Mouse (Mus musculus) adrenal gland, adult 18-20 months (tissue): ENCODE data around the gene Sncg. TPM values are rescaled to one million over a fixed set of nuclear protein-coding genes. Genes with fewer than 3 reads are reported as not detected.
"Not testable (repeated sequence)": the region's sequence is repeated elsewhere in the genome, so short reads cannot be mapped to it uniquely, and the experiment has no call there.

Experiments used
- DNase-seq, 2 experiments: peaks; one replicate each; pipeline ENCODE4 v3.0.0; 2021 to 2022; ENCODE audit warnings: low spot score in 2 of 2
- long read RNA-seq, 2 experiments: library from polyadenylated mRNA; stranded (forward); transcript quantifications; one replicate each; pipeline ENCODE4 v2.0.0; 2021
- total RNA-seq, 2 experiments: library from RNA; stranded (reverse); gene quantifications; 1 replicate in 1 of 2; 2 replicates in 1 of 2; pipeline ENCODE4 v1.2.3; 2021

Gene Sncg
- total RNA-seq: 100 to 1,000 TPM in 1 of 2 experiments, 10 to 100 TPM in 1; 16.6 to 229 TPM
- long read RNA-seq, experiment 1, transcript Sncg-201 (5 exons, 852 nt): major isoform, 47 of 48 reads
- long read RNA-seq, experiment 1, partial matches to known transcripts: 0 of 48 reads
- long read RNA-seq, experiment 1, other reads (novel, unspliced or antisense): 1 of 48 reads
- long read RNA-seq, experiment 2, transcript Sncg-201 (5 exons, 852 nt): major isoform, 8 of 9 reads
- long read RNA-seq, experiment 2, partial matches to known transcripts: 1 of 9 reads
- long read RNA-seq, experiment 2, other reads (novel, unspliced or antisense): 0 of 9 reads

DNA sequence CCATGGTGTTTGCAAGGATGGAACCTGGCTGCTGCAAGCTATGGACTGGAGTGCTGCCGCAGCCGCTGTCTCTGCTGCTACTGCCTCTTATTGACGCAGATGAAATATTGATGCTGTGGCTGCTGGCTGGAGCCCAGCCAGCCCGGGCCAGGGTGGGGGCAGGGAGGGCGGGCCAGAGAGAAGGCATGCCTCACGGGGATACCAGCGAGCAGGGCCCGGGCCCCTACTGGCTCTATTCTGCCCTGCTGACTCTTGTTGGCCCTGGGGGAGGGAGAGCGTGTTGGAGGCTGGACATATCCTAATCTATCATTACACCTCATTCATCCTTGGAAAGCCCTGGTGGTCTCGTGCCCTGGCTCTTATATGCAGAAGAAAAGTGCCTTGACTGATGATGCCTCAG is at the start of gene Sncg:
Gene Sncg (minus strand): TSS at position 213 of the 400 bp plus-strand sequence.
- DNase-seq: no peak

DNA sequence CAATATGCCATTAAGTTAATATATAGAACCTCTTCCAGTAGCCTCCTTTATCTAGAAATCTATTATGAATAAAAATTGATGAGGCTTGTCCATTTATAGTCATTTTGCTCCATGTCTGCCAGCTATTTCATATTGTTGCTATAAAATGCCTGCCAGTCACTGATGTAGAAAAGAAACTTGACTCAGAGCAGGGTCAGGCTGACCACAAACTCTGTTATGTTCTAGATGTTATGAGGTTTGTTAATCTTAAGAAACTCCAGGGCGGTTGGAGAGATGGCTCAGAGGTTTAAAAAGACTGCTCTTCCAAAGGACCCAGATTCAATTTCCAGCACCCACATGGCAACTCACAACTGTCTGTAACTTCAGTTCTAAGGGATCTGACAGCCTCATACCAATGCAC is 46.5 kb upstream of the Sncg start:
- no peak for DNase-seq

DNA sequence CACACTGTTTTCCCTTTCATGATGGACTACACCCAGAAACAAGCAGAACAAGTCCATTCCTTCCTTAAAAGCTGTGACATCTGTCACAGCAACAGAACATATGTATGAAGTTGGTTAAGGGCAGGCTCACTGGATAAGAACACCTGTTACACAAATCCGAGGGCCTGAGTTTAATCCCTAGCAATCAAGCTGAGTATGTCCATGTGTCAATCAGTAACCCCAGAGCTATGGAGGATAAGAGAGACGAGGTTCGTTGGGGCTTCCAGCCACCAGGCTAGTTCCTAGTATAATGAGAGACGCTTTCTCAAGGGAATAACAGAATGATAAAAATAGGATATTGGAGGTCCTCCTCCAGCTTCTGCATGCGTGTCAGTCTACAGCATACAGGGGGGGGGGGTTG is 42.9 kb upstream of the Sncg start:
- no peak for DNase-seq

DNA sequence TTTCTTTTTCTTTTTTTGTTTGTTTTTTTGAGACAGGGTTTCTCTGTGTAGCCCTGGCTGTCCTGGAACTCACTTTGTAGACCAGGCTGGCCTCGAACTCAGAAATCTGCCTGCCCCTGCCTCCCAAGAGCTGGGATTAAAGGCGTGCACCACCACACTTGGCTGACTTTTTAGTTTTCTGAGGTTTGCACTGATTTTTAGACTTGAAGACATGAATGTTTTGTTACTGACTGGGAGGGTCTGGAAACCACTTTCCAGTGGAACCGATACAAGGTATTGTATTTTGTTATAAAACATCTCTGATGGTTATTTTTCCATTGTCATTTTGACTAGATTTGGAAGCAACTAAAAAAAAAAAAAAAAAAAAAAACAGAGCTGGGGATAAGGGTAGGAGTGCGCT is 42.4 kb upstream of the Sncg start:
- DNase-seq: not testable (repeated sequence)

DNA sequence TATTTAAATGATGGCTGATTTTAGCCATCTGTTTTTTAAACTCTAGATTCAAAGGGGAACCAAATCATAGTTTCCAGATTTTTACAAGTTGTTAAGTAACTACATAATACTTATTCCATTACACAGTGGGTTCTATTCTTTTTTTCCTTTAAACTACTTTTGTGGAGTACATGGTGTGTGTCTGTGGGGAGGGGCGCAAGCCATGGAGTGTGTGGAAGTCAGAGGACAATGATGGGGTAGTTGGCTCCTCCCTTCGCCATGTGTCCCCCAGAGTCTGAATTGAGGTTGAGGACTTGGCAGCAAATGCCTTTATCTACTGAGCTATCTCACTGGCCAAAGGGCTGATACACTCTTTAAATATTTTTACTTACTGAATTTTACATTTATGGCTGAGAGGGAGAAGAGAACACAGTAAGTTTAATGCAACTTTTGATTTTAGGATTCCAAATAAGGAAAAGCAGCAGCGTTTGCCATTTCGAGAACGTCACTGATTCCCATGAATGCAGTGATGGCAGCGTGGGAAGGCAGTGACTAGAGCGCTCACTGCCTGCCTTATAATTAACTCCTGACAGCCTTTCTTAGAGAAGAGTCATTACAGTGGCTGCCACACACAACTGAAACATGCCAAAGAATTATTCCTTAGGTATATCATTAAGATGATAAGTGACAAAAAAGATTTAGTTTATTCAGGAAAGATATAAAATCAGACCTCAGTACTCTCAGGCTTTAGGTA is 37.7 kb upstream of the Sncg start:
- DNase-seq: no peak

DNA sequence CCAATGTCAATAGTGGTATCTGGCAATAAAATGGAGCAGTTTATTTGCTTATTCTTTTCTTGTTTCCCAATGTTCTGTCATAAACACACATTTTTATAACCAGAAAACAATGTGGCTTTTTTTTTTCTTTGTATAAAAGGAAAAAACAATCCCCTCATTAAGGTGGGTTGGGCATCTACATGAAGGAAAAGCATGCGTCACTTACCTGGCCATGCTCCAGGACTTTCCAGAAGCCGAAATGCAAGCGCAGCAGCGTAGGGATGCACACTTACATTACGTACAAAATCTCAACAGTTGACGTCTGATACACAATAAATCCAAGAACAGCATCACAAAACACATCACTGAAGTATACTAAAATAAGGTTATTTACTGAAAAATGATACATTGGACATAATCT is 36.1 kb upstream of the Sncg start:
- no peak for DNase-seq

DNA sequence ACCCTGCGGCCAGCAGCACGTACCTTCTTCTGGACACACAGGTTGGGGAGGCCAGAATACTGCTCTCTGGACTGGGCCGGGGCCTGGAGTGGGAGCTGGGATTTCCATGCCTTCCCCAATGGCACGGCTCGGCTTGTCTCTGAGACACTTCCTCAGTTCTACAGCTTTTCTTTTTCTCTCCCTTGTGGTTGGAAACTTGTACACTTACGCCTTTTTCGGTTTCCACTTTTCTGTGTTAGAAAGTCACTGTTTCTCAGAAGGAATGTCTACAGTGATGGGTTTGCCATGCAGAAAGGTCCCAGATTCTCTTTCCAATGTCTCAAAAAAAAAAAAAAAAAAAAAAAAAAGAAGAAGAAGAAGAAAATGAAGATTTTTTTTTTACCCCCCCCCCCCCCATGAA is 28.8 kb upstream of the Sncg start:
- no peak for DNase-seq

DNA sequence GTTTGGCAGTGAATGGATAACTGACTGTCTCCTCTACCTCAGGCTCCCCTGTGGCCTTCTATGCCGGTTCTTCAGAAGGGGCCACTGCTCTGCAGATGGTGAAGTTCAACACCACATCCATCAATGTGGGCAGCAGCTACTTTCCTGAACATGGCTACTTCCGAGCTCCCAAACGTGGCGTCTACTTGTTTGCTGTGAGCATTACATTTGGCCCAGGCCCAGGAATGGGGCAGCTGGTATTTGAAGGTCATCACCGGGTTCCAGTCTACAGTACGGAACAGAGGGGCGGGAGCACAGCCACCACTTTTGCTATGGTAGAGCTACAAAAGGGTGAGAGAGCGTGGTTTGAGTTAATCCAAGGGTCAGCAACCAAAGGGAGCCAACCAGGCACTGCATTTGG is 28.3 kb upstream of the Sncg start:
- DNase-seq: peak in 1 of 2 experiments; percentile 26

DNA sequence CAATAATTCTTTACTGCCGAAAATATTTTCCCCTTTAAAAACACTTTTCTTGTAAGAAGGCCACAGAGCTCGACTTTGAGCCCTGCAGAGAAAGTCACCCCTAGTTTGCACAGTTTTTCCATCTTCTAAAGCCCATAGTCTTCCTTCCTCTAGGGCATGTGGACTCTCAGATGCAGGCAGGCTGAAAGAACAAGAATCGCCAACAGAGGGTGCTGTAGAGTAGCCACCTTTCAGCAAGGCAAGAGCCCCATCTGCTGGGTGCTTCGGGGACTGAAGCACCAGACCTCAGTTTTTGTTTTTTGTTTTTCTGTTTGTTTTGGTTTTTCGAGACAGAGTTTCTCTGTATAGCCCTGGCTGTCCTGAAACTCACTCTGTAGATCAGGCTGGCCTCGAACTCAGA is 26.5 kb upstream of the Sncg start:
- DNase-seq: peak; percentile 79 to 82

DNA sequence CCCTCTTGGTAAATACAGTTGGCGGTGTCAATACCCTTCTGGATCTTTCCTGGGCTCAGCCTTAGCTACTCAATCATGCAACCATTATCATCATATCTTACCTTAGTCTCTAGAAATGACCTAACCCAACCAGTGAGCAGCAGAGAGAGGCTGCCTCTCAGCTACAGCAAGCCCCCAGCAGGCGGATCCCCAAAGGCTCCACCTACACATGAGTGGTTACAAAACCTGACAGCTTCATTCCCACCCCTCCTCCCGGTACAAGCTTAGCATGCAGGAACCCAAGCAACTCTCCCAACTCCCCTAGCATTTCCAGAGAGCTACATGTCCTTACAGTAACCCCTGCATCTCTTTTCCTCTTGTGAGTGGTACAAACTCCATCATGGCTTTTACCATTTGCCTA is 25.4 kb upstream of the Sncg start:
- no peak for DNase-seq

DNA sequence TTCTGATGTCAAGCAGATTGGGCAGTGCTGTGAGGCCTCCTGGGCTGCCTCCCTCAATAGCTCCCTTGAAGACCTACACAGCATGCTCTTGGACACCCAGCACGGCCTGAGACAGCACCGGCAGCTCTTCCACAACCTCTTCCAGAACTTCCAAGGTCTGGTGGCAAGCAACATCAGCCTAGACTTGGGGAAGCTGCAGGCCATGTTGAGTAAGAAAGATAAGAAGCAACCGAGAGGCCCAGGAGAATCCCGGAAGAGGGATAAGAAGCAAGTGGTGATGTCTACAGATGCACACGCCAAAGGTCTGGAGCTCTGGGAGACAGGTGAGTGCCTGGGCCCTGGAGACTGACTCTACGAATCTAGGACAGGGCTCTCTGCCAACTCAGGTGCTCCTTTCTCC is 24.7 kb upstream of the Sncg start:
- no peak for DNase-seq

DNA sequence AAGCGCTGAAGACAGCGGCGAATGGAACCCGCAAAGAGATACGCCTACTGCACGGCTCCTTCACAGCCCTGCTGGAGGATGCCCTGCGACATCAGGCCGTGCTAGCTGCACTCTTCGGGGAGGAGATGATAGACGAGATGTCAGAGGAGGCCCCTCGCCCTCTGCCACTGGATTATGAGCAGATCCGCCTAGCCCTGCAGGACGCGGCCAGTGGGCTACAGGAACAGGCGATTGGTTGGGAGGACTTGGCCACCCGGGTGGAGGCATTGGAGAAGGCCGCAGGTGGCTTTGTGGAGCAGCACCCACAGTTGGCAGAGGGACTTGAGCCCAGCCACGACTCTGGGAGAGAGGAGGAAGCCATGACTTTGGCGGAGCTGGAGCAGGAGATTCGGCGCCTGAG is 24.3 kb upstream of the Sncg start:
- no peak for DNase-seq

DNA sequence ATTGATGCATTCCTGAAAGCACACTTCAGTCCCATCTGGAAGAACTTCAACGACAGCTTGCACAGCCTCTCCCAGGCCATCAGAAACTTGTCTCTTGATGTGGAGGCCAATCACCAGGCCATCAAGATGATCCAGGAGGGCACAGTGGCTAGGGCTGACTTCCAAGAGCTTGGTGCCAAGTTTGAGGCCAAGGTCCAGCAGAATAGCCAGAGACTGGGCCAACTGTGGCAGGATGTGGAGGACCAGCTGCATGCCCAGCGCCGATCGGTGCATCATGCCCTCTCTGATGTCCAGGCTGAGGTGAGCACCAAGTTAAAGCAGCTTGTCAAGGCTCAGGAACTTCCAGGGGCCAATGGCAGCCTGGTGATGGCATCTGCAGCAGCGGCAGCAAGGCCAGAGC is 23.3 kb upstream of the Sncg start:
- DNase-seq: no peak

DNA sequence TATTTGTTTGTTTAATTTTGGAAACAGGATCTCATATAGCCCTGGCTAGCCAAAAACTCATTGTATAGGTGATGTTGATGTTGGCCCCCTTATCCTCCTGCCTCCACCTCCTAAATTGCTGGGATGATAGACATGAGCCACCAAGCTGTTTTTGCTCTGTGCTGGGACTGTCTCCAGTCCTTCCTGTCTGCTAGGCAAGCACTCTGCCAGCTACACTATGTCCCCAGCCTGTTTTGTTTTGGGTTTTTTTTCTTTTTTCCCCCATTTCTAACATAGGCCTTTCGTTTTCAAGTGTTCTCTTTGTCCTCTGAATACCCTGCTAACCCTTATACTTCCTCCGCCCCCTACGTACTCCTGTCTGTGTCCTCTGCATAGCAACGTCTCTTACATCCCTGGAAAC is 18.7 kb upstream of the Sncg start:
- no peak for DNase-seq

DNA sequence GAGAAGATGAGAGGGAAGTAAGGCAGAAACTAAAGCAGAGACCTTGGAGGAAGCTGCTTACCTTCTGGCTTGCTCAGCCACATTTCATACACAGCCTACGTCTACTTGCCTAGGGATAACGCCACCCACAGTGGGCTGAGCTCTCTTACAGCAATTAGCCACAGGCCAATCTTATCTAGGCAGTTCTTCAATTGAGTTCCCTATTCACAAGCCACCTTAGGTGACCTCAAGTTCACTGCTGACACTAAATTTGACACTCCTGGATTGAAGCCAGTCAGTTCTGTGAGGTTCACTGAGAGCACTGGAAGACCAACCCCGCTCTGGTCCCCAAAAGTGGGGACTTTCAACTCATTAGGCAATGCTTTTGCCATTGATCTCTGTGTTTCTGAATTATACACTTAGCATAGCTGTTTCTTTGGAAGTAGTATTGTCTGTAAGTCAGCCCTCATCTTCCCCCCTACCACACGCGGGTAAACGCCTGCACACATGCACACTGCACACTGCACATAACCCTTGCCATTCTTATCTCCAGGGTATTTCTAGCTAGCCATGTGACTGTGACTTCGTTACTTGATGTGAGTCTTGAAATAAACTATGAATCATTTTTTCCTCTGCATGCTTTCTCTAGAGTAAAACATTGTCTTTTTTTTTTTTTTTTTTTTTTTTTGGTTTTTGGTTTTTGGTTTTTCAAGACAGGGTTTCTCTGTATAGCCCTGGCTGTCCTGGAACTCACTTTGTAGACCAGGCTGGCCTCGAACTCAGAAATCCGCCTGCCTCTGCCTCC is 8.5 kb upstream of the Sncg start:
- no peak for DNase-seq

DNA sequence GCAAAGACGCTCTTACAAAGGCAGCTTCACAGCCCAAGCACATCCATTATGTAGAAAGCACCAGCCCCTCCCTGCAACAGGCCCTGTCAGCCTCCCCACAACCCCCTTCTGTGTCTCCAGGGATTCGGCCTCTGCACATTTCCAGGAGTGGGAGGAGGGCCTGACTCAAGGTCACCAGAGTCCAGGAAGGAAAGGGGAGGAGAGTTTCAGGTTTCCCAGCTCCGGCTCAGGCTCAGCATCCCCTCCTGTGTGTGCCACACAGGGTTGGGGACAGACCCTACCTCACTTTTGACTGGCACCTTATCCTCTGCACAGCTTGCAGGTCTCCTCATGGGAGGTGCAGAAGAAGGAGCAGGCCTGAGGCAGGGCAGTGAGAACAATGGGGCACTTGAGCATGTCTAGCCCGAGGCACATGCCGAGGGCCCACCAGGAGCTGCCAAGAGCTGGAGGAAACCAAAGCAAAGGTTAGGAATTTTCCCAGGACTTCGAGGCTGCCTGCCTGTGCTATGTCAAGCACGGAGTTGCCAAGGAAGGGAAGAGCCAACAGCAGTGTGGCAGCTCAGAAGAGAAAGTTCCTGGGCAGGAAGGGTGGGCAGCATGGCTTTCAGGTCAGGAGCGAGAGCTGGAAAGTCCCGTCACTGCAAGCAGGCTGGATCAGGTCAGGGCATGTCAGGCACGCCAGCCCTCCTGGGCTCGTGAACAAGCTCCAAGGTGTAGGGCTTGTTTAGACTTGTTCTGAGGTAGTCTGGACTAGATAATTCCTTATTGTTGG is 4.2 kb upstream of the Sncg start:
- DNase-seq: peak in 1 of 2 experiments; percentile 28

DNA sequence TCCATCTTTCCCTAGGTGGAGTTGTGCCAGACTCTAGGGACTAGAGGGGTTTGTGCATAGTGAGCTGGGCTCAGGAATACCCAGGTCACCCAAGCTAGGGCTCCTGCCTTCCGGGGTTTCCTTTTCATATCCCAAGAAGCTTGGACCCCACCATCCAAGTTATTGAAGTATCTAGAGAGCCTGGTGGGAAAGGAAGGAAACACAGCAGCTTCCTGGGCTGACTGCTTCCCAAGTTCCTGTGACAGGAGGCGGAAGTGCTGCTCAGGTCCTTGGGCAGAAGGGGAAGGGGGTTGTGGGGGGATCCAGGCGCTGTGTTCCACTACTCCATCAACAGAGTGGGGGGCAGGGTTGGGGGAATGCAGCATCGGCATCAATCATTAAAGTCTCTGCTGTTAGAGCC is 2.5 kb upstream of the Sncg start:
- no peak for DNase-seq

DNA sequence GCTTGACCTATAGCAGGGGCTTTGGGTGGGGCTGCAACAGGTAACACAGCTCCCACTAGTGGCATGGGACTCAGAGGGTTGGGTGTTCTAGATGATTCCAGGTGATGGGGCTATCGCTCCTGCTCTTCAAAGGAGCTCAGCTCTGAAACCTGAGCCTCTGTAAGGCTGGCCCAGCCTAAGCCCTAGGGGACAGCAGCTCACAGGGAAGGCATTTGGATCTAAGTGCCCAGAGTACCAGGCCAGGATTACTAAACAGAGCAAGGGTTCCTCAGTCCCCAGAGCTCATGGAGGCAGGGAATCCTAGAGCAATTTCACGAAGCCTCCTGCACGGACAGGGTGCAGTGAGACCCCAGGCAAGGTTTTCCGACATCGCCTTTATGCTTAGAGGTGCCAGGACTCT is 1.4 kb upstream of the Sncg start:
- DNase-seq: no peak

DNA sequence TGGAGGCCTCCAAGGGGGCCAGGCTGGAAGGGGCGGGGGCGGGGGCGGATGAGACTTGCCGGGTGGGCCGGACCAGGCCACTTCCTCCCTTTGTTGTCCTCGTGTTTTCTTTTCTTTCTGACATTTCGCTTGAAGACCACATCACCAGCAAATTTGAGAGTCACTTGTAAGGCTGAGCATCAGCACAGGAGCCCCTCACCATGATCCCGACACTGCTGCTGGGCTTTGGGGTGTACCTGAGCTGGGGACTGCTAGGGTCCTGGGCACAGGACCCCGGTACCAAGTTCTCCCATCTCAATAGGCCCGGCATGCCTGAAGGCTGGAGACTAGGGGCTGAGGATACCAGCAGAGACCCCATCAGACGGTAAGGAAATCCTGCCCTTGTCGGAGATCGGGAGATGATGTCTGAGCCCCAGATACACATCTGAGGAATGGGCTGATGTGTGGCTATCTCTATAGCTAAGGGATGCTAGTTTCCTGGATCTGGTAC is 871 bp upstream of the Sncg start, which contains the start of gene Mmrn2:
Gene Mmrn2 (plus strand): TSS at position 51 of the 490 bp plus-strand sequence.
- no peak for DNase-seq

DNA sequence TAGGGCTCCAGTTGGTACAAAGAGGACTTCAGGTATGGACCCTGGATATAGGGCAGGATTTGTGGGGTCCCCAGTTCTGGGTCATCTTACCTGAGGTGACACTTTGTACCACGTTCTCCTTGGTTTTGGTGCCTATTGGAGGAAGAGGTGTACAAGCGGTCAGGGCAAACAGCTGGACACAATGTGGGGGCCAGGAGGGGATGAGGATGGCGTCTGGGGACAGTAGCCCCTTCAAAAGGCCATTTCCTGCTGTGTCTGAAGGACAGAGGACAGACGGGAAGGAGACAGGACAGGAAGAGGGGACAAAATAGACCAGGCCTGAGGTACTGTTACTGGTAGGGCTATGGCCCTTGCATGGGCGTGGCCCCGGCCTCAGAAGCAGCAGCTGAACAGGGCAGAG is 1.0 kb downstream of the Sncg start:
- DNase-seq: no peak

DNA sequence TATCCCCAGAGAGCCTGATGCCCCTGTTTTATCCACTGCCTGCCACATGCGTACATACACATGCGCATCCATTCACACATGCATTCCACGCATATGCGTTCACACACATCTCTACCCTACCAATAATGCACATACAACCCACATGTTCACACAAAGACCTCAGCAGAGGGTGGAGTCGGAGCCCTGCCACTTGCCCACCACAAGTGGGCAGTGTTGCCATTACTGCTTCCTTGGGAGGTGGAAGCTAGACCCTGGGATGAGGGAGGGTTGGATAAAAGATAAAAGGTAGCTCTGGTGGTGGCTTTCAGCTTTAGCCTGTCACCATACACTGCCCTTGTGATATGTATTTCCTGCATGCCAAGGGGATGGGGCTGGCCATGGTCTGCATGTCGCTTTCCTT is 1.9 kb downstream of the Sncg start:
- DNase-seq: peak; percentile 62 to 71
